Mouse (Mus musculus) midbrain, embryonic 13.5 days (tissue): ENCODE measurements around the gene Fig4. TPM values are rescaled to one million over a fixed set of nuclear protein-coding genes. Genes with fewer than 3 reads are reported as not detected.

ENCODE experiments used
- ATAC-seq: fragments of 200-750 bp; cut with Nextera tagmentation; 2 replicates; pipeline ENCODE4 v1.8.0; 2017; ENCODE audit warnings: mild to moderate bottlenecking, moderate TSS enrichment, moderate library complexity
- H3K27ac ChIP-seq: fragments of 300-500 bp; sonication (generic); 2 replicates; pipeline ENCODE4 v1.5.1; 2015; ENCODE audit warnings: inconsistent platforms, mild to moderate bottlenecking, moderate library complexity
- H3K27me3 ChIP-seq: fragments of 300-500 bp; sonication (generic); 2 replicates; pipeline ENCODE4 v1.6.1; 2015; ENCODE audit warnings: mild to moderate bottlenecking, inconsistent platforms
- H3K36me3 ChIP-seq: fragments of 300-500 bp; sonication (generic); 2 replicates; pipeline ENCODE4 v1.6.1; 2015; ENCODE audit warnings: mild to moderate bottlenecking, inconsistent platforms
- H3K4me1 ChIP-seq: fragments of 300-500 bp; sonication (generic); replicated peaks from 2 replicates; pipeline ENCODE4 v1.6.1; 2015; ENCODE audit warnings: inconsistent platforms
- H3K4me2 ChIP-seq: fragments of 300-500 bp; sonication (generic); replicated peaks from 2 replicates; pipeline ENCODE4 v1.6.1; 2015; ENCODE audit warnings: moderate library complexity, mild to moderate bottlenecking, inconsistent platforms
- H3K4me3 ChIP-seq: fragments of 300-500 bp; sonication (generic); replicated peaks from 2 replicates; pipeline ENCODE4 v1.5.1; 2015; ENCODE audit warnings: mild to moderate bottlenecking, inconsistent platforms
- H3K9ac ChIP-seq: fragments of 300-500 bp; sonication (generic); replicated peaks from 2 replicates; pipeline ENCODE4 v1.6.1; 2015; ENCODE audit warnings: mild to moderate bottlenecking, inconsistent platforms
- H3K9me3 ChIP-seq: fragments of 300-500 bp; sonication (generic); 2 replicates; pipeline ENCODE4 v1.6.1; 2016; ENCODE audit warnings: mild to moderate bottlenecking, inconsistent platforms
- WGBS: fragments of 180-500 bp; shearing (Covaris S2); methylation state at CpG from one replicate; pipeline ENCODE4 v1.1.7; 2015; 5-methylcytosine and 5-hydroxymethylcytosine counted together
- polyA plus RNA-seq: library from polyadenylated mRNA; unstranded; fragments of >200 nt; fragmentation: Nextera tagmentation; extraction: Ambion mirVana; gene quantifications from 2 replicates; pipeline ENCODE4 v1.2.1, GENCODE M21; 2015

The Fig4 gene
- polyA plus RNA-seq, 1 experiment from 2014 or later = 27.9 TPM

- ATAC-seq = peak; percentile 94
- WGBS = 33% methylated on average over 16 of the region's 16 CpGs
- H3K4me2 ChIP-seq = no peak overlapping the region
- H3K27ac ChIP-seq = peak overlapping the region; percentile 40
- H3K9me3 ChIP-seq = no peaks in the 10 kb centered on the region
- H3K4me3 ChIP-seq = no peak overlapping the region
- peaks cover 4% of the 10 kb centered on the region; the same call in 1 of the 2 replicates for H3K36me3 ChIP-seq
- peaks cover 8% of the 10 kb centered on the region; the same call in 1 of the 2 replicates for H3K4me1 ChIP-seq
- H3K27me3 ChIP-seq = no peaks in the 10 kb centered on the region
- 0 out of 2 replicates have a peak overlapping the region, but pooled peaks have one; percentile 1 for H3K9ac ChIP-seq
Observed at GRCm38 (mm10) chr10:41288771-41289415, 14.2 kb downstream of the Fig4 start.

DNA sequence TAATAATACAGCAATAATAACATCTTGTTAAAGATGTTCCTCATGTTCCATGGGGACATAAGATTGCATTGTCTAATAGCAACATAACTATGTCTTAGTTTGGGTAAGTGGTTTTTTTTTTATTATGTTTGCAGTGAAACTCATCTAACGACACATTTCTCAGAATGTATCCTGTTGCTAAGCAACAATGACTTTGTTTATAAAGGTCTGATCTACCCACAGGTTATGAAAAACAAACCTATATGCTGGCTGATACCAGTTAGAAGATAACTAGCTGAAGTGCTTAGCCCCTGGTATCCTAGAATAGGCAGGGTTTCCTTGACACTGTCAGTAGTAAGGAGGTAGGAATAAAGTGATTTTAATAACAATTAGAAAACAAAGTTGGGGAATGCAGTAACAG lies 15.0 kb downstream of the Fig4 start:
- WGBS = 71% methylated on average over 1 of the region's 1 CpGs
- Histone ChIP-seq H3K27me3 (no peaks in the 10 kb centered on the region), H3K4me3 (no peak overlapping the region), H3K9ac (no peak overlapping the region), H3K27ac (no peak overlapping the region), H3K4me2 (no peak overlapping the region), H3K4me1 (peaks cover 8% of the 10 kb centered on the region; the same call in 1 of the 2 replicates), H3K9me3 (no peaks in the 10 kb centered on the region), H3K36me3 (peaks cover 8% of the 10 kb centered on the region; the same call in 1 of the 2 replicates)
- ATAC-seq = 0 out of 2 replicates have a peak, but pooled peaks have one; percentile 5

GRCm38 (mm10) chr10:41287618-41288017 lies 15.4 kb downstream of the Fig4 start:
- H3K9me3 ChIP-seq = no peaks in the 10 kb centered on the region
- peaks cover 8% of the 10 kb centered on the region; the same call in 1 of the 2 replicates for H3K4me1 ChIP-seq
- no peak overlapping the region for H3K27ac ChIP-seq
- 89% methylated on average over 3 of the region's 3 CpGs for WGBS
- no peak for ATAC-seq
- peaks cover 8% of the 10 kb centered on the region; the same call in 1 of the 2 replicates for H3K36me3 ChIP-seq
- no peak overlapping the region for H3K9ac ChIP-seq
- H3K4me3 ChIP-seq = no peak overlapping the region
- H3K27me3 ChIP-seq = no peaks in the 10 kb centered on the region
- H3K4me2 ChIP-seq = no peak overlapping the region

DNA sequence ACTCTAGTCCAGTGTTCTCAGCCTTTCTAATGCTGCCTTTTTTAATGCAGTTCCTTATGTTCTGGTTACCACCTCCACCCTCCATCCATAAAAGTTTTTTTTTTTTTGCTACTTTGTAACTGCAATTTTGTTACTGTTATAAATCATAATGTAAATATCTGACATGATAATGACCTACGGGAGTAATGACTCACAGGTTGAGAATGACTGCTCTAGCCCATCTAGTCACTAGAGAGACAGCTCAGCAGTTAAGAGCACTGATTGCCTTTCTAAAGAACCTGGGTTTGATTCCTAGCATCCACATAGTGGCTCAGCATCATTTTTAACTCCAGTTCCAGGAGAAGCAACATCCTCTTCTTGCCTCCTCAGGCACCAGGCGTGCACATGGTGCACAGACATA lies 21.0 kb downstream of the Fig4 start:
- H3K9me3 ChIP-seq = no peaks in the 10 kb centered on the region
- H3K9ac ChIP-seq = no peak overlapping the region
- no peak for ATAC-seq
- H3K27ac ChIP-seq = no peak overlapping the region
- peaks cover 8% of the 10 kb centered on the region; the same call in 1 of the 2 replicates for H3K36me3 ChIP-seq
- H3K4me3 ChIP-seq = no peak overlapping the region
- no peak overlapping the region for H3K4me2 ChIP-seq
- H3K27me3 ChIP-seq = no peaks in the 10 kb centered on the region
- peaks cover 7% of the 10 kb centered on the region; the same call in 1 of the 2 replicates for H3K4me1 ChIP-seq
- 90% methylated on average over 2 of the region's 2 CpGs for WGBS

DNA sequence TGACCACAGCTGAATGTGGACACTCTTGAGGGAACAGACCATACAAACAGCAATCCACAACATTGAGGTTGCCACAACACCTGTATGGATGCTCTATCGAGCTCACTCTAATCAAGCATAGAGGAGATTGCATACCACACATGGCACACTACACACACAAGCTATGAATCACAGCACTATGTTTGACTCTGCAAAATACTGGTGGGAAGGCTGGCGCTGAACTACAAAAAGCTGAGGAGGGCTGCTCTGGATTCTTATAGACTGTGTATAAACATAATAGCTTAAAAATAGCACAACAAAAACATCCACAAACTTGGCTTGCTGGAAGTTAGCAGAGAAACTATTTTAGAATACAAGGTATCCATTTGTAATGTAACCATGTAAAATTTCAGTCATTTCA lies 22.3 kb downstream of the Fig4 start:
- Histone ChIP-seq H3K9me3 (no peaks in the 10 kb centered on the region), H3K4me1 (peaks cover 7% of the 10 kb centered on the region; the same call in 1 of the 2 replicates), H3K9ac (no peak overlapping the region), H3K27me3 (no peaks in the 10 kb centered on the region), H3K27ac (no peak overlapping the region), H3K4me3 (no peak overlapping the region), H3K4me2 (no peak overlapping the region), H3K36me3 (peaks cover 8% of the 10 kb centered on the region; the same call in 1 of the 2 replicates)
- 95% methylated on average over 2 of the region's 2 CpGs for whole genome bisulfite sequencing
- ATAC-seq = no peak

DNA sequence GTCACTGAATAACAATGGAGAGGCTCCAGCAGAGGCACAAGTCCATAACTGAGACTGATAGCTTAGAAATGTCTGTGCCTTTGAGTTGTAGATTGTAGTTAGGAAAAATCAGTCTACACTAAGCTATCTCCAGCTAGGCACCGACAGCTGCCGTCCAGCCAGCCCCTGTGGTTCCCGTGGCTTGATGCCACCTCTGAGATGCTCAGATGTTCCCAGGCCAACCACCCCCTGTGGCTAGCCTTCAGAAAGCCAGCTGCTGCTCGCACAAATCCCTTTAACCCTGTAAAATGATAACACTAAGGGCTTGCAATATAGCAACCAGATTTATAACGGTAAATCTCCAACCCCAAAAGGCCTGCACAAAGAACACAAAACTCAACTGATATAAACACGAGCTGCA lies 22.9 kb downstream of the Fig4 start:
- WGBS = 31% methylated on average over 6 of the region's 6 CpGs
- Histone ChIP-seq H3K9ac (no peak overlapping the region), H3K27me3 (no peaks in the 10 kb centered on the region), H3K9me3 (no peaks in the 10 kb centered on the region), H3K27ac (no peak overlapping the region), H3K4me2 (no peak overlapping the region), H3K4me1 (peaks cover 7% of the 10 kb centered on the region; the same call in 1 of the 2 replicates), H3K4me3 (no peak overlapping the region), H3K36me3 (peaks cover 8% of the 10 kb centered on the region; the same call in 1 of the 2 replicates)
- no peak for ATAC-seq

DNA sequence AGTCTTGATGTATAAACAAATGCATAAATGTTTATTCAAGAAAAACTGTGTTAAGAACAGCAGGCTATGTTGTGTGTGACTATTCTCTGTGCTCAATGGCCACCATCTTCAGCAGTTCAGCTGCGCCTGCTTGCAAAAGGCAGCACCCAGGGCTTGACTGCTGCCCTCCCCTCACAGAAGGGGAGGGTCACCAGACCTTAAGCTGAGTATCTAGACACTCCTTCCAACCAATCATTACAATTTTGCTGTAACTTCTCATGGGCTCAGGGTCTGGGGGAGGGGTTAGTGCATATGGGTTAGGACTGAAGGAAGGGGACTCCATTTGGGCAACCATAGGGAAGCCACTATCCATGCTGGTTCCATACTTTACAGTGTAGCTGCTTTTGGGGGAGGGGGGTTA lies 24.3 kb downstream of the Fig4 start:
- H3K9ac ChIP-seq = no peak overlapping the region
- H3K4me1 ChIP-seq = peaks cover 7% of the 10 kb centered on the region; the same call in 1 of the 2 replicates
- H3K4me2 ChIP-seq = no peak overlapping the region
- H3K27ac ChIP-seq = no peak overlapping the region
- no peaks in the 10 kb centered on the region for H3K27me3 ChIP-seq
- WGBS = 81% methylated on average over 1 of the region's 1 CpGs
- ATAC-seq = no peak
- no peaks in the 10 kb centered on the region for H3K9me3 ChIP-seq
- no peak overlapping the region for H3K4me3 ChIP-seq
- H3K36me3 ChIP-seq = peaks cover 3% of the 10 kb centered on the region; the same call in 1 of the 2 replicates

- Histone ChIP-seq H3K9ac (no peak overlapping the region), H3K36me3 (no peaks in the 10 kb centered on the region), H3K27me3 (no peaks in the 10 kb centered on the region), H3K4me3 (no peak overlapping the region), H3K4me1 (0 out of 2 replicates have a peak, but pooled peaks cover under 1% of the 10 kb centered on the region), H3K27ac (no peak overlapping the region), H3K9me3 (no peaks in the 10 kb centered on the region), H3K4me2 (no peak overlapping the region)
- WGBS = 96% methylated on average over 1 of the region's 1 CpGs
- no peak for ATAC-seq
Observed at GRCm38 (mm10) chr10:41274871-41275270, 28.2 kb downstream of the Fig4 start.

DNA sequence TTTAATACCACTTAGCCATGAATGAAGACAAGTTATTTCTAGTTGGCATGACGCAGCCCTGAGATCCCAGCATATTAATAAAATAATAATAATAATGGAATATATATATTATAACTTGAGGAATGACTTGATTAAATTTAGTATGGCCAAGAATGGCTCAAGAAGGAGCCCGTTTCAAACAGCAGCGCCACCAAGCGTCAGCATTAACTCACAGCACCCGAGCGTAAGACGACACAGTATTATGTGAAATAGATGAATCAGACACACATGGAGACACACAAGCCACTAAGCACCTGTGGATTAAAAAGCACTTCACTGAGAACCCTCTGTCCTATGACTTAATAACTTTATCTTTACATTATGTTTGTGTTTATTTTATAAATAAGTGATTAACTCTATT lies 31.2 kb downstream of the Fig4 start:
- H3K27me3 ChIP-seq = no peaks in the 10 kb centered on the region
- 42% methylated on average over 7 of the region's 7 CpGs for WGBS
- H3K4me2 ChIP-seq = no peak overlapping the region
- no peak overlapping the region for H3K9ac ChIP-seq
- no peaks in the 10 kb centered on the region for H3K4me1 ChIP-seq
- no peak overlapping the region for H3K4me3 ChIP-seq
- H3K27ac ChIP-seq = no peak overlapping the region
- H3K36me3 ChIP-seq = peaks cover 14% of the 10 kb centered on the region
- ATAC-seq = no peak
- H3K9me3 ChIP-seq = no peaks in the 10 kb centered on the region

GRCm38 (mm10) chr10:41261889-41262288 lies 41.2 kb downstream of the Fig4 start:
- Histone ChIP-seq H3K9ac (no peak overlapping the region), H3K27ac (no peak overlapping the region), H3K9me3 (no peaks in the 10 kb centered on the region), H3K27me3 (no peaks in the 10 kb centered on the region), H3K36me3 (peaks cover 15% of the 10 kb centered on the region), H3K4me2 (no peak overlapping the region), H3K4me3 (no peak overlapping the region), H3K4me1 (peaks cover 5% of the 10 kb centered on the region)
- no peak for ATAC-seq

- WGBS = 55% methylated on average over 1 of the region's 1 CpGs
Observed at GRCm38 (mm10) chr10:41261218-41261617, 41.8 kb downstream of the Fig4 start.

DNA sequence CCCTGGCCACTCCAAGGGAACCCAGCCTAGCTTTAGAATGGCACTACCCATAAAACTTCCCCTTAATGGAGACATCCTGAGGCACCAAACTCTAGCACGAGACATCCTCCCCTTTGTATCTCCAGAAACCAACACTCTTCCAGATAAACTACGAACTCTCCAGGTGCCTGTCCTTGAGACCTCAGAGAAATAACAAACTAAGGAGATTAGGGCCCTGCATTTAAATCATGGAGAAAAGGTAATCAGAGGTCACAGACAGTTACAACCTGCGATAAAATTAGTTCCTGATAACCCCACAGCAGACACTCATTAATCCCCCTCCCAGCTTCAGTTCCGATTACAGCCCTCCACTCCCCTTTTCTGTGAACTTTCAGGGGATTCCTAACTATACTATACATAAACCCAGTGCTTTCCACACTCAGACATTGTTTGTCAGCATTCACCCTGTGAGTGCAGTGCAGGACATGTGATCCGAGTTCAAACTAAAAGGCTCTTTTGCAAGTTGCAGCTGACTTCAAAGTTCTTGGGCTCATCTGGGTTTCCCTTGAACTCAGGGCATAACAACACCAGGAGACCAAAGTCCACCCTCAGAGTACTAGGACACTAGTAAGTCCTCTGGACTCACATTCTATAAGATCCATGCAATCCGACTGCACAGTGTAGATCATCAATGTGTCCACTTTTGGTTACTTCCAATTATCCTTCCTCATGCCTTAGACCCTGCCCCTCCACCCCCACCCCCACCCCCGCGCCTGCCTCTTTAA lies 42.6 kb downstream of the Fig4 start:
- Histone ChIP-seq H3K36me3 (peaks cover 24% of the 10 kb centered on the region), H3K4me1 (peaks cover 5% of the 10 kb centered on the region), H3K4me2 (no peak overlapping the region), H3K9me3 (no peaks in the 10 kb centered on the region), H3K4me3 (no peak overlapping the region), H3K27ac (no peak overlapping the region), H3K9ac (no peak overlapping the region), H3K27me3 (no peaks in the 10 kb centered on the region)
- no peak for ATAC-seq
- 54% methylated on average over 8 of the region's 8 CpGs for WGBS

More at GRCm38 (mm10) chr10:41261218-41261617, 41.8 kb downstream of the Fig4 start:
- peaks cover 16% of the 10 kb centered on the region for H3K36me3 ChIP-seq
- peaks cover 5% of the 10 kb centered on the region for H3K4me1 ChIP-seq
- no peak for ATAC-seq
- H3K4me3 ChIP-seq = no peak overlapping the region
- H3K9me3 ChIP-seq = no peaks in the 10 kb centered on the region
- H3K27ac ChIP-seq = no peak overlapping the region
- H3K9ac ChIP-seq = no peak overlapping the region
- no peaks in the 10 kb centered on the region for H3K27me3 ChIP-seq
- H3K4me2 ChIP-seq = no peak overlapping the region
